Mouse (Mus musculus): Measurements from ENCODE around the gene Gsk3a. TPM values are rescaled to one million over a fixed set of nuclear protein-coding genes. Genes with fewer than 3 reads are reported as not detected.

Gsk3a gene
- polyA plus RNA-seq, 1 experiment from 2014 or later, result 4.3 TPM

- 62% methylated on average over 9 of the region's 9 CpGs for WGBS (ENCODE audit: insufficient replicate concordance)
- no peak overlapping the region for H3K9ac ChIP-seq (replicated peaks)
- ATAC-seq (no peak), DNase-seq (no peak)
- no peaks in the 10 kb centered on the region for H3K9me3 ChIP-seq (ENCODE audit: low read length)
- no peaks in the 10 kb centered on the region for H3K27me3 ChIP-seq (ENCODE audit: insufficient read depth, low read length)
- peaks cover 5% of the 10 kb centered on the region; the same call in 1 of the 2 replicates for H3K36me3 ChIP-seq (replicated peaks; ENCODE audit: insufficient read depth, low read length)
- TF ChIP-seq CTCF (IDR thresholded peaks at IDR 0.05; ENCODE audit: low read depth) (no peak), EP300 (IDR thresholded peaks at IDR 0.05; ENCODE audit: low read depth) (no peak)
- H3K4me3 ChIP-seq (ENCODE audit: low read depth, low read length), result no peak overlapping the region
- peaks cover 20% of the 10 kb centered on the region for H3K4me1 ChIP-seq (ENCODE audit: insufficient read depth)
- H3K27ac ChIP-seq (ENCODE audit: low read depth), result no peak overlapping the region
- H3K4me2 ChIP-seq (ENCODE audit: low read depth, low read length), result no peak overlapping the region
These were observed 41.5 kb downstream of the Gsk3a start for GRCm38 (mm10) chr7:25196107-25196506.

- H3K4me1 ChIP-seq (ENCODE audit: insufficient read depth), result peaks cover 20% of the 10 kb centered on the region
- H3K4me3 ChIP-seq (ENCODE audit: low read depth, low read length), result no peak overlapping the region
- TF ChIP-seq EP300 (IDR thresholded peaks at IDR 0.05; ENCODE audit: low read depth) (peak; percentile 71; the same call in 1 of the 2 replicates), CTCF (IDR thresholded peaks at IDR 0.05; ENCODE audit: low read depth) (no peak)
- ATAC-seq (peak; percentile 46), DNase-seq (no peak)
- no peaks in the 10 kb centered on the region for H3K27me3 ChIP-seq (ENCODE audit: insufficient read depth, low read length)
- peak overlapping the region; percentile 46; the same call in 1 of the 2 replicates for H3K27ac ChIP-seq (ENCODE audit: low read depth)
- no peak overlapping the region for H3K9ac ChIP-seq (replicated peaks)
- no peaks in the 10 kb centered on the region for H3K9me3 ChIP-seq (ENCODE audit: low read length)
- WGBS (ENCODE audit: insufficient replicate concordance), result 88% methylated on average over 3 of the region's 3 CpGs
- 0 out of 2 replicates have a peak, but pooled peaks cover 1% of the 10 kb centered on the region for H3K36me3 ChIP-seq (replicated peaks; ENCODE audit: insufficient read depth, low read length)
- peak overlapping the region; percentile 38 for H3K4me2 ChIP-seq (ENCODE audit: low read depth, low read length)
These were observed 42.5 kb downstream of the Gsk3a start for GRCm38 (mm10) chr7:25195148-25195547.

DNA sequence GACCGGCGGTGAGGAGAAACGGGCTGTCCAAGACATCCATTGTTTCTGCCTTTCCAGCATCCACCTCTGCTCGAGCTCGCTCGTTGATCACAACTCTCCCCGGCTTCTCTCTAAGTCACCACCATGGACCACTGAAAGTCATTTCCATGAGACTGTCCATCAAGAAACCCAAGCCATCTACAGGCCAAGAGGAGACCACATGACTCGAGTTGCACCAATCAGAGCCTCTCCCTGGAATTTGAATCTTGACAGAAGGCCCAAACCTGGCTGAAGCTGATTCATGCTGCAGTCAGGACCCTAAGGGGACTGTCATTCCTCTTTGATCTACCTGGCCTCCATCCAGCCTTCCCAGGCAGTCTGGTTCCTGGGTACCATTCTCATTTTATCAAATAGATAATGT is 45.5 kb downstream of the Gsk3a start:
- Histone ChIP-seq H3K4me2 (ENCODE audit: low read depth, low read length) (no peak overlapping the region), H3K4me1 (ENCODE audit: insufficient read depth) (peaks cover 12% of the 10 kb centered on the region), H3K27me3 (ENCODE audit: insufficient read depth, low read length) (no peaks in the 10 kb centered on the region), H3K9me3 (ENCODE audit: low read length) (no peaks in the 10 kb centered on the region), H3K36me3 (replicated peaks; ENCODE audit: insufficient read depth, low read length) (no peaks in the 10 kb centered on the region), H3K27ac (ENCODE audit: low read depth) (no peak overlapping the region), H3K9ac (replicated peaks) (no peak overlapping the region), H3K4me3 (ENCODE audit: low read depth, low read length) (no peak overlapping the region)
- TF ChIP-seq EP300 (IDR thresholded peaks at IDR 0.05; ENCODE audit: low read depth), result no peak
- TF ChIP-seq CTCF (IDR thresholded peaks at IDR 0.05; ENCODE audit: low read depth), result no peak
- ATAC-seq (no peak), DNase-seq (no peak)
- 85% methylated on average over 8 of the region's 8 CpGs for WGBS (ENCODE audit: insufficient replicate concordance)

GRCm38 (mm10) chr7:25190806-25191205 is 46.8 kb downstream of the Gsk3a start:
- H3K9me3 ChIP-seq (ENCODE audit: low read length), result no peaks in the 10 kb centered on the region
- no peak overlapping the region for H3K9ac ChIP-seq (replicated peaks)
- no peaks in the 10 kb centered on the region for H3K36me3 ChIP-seq (replicated peaks; ENCODE audit: insufficient read depth, low read length)
- TF ChIP-seq CTCF (IDR thresholded peaks at IDR 0.05; ENCODE audit: low read depth), result no peak
- no peak for TF ChIP-seq EP300 (IDR thresholded peaks at IDR 0.05; ENCODE audit: low read depth)
- no peaks in the 10 kb centered on the region for H3K27me3 ChIP-seq (ENCODE audit: insufficient read depth, low read length)
- peaks cover 7% of the 10 kb centered on the region; the same call in 1 of the 2 replicates for H3K4me1 ChIP-seq (ENCODE audit: insufficient read depth)
- no peak overlapping the region for H3K27ac ChIP-seq (ENCODE audit: low read depth)
- DNase-seq (no peak), ATAC-seq (no peak)
- WGBS (ENCODE audit: insufficient replicate concordance), result 74% methylated on average over 11 of the region's 11 CpGs
- H3K4me2 ChIP-seq (ENCODE audit: low read depth, low read length), result no peak overlapping the region
- H3K4me3 ChIP-seq (ENCODE audit: low read depth, low read length), result no peak overlapping the region

DNA sequence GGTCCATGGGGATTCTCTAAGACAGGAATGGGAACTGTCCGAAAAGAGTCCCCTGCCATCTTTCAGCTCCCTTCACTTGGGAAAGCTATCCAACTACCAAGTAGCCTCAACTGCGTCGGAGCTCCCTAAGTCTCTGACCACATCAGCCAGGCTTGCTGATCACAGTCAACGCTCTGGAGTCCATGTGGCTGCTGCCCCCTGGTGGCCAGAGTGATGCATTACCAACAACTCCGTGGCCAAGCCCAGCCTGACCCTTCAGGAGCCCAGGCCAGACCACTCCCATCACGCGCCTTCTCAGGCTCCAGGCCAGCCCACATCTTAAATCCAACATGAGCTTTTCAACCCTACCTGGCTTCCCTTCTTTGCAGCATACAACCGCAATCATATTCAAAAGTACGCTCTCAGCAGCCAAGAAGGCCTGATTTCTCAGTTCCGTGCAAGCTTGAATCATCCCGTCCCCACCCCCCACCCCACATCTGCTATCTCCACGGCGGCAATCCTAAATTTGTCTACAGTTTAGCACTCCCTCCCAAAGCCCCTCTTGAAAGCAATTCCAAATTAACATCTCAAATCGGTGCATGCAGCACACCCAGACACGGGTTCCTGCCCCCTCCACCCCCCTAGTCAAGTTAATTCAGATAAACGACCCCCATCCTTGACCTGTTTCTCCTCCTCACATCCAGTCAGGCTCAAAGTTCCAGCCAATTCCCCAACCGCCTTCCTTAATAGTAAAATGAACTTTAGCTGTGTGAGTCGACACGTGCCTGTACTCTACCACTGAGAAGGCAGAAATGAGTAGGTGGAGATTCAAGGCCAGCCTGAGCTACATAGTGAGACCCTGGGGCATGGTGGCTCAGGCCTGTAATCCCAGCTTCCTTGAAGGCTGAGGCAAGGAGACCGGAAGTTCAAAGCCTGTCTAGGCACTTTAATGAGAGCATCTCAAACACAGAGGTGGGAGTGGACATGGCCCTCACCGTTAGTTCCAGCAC is 49.7 kb downstream of the Gsk3a start:
- ATAC-seq (peak; percentile 73), DNase-seq (peak; percentile 89)
- H3K27me3 ChIP-seq (ENCODE audit: insufficient read depth, low read length), result peaks cover under 1% of the 10 kb centered on the region; the same call in 1 of the 2 replicates
- no peak overlapping the region for H3K27ac ChIP-seq (ENCODE audit: low read depth)
- no peak overlapping the region for H3K9ac ChIP-seq (replicated peaks)
- TF ChIP-seq EP300 (IDR thresholded peaks at IDR 0.05; ENCODE audit: low read depth) (no peak), CTCF (IDR thresholded peaks at IDR 0.05; ENCODE audit: low read depth) (peak; percentile 99)
- WGBS (ENCODE audit: insufficient replicate concordance), result 36% methylated on average over 21 of the region's 21 CpGs
- H3K4me1 ChIP-seq (ENCODE audit: insufficient read depth), result no peaks in the 10 kb centered on the region
- H3K9me3 ChIP-seq (ENCODE audit: low read length), result no peaks in the 10 kb centered on the region
- no peak overlapping the region for H3K4me3 ChIP-seq (ENCODE audit: low read depth, low read length)
- no peak overlapping the region for H3K4me2 ChIP-seq (ENCODE audit: low read depth, low read length)
- no peaks in the 10 kb centered on the region for H3K36me3 ChIP-seq (replicated peaks; ENCODE audit: insufficient read depth, low read length)

DNA sequence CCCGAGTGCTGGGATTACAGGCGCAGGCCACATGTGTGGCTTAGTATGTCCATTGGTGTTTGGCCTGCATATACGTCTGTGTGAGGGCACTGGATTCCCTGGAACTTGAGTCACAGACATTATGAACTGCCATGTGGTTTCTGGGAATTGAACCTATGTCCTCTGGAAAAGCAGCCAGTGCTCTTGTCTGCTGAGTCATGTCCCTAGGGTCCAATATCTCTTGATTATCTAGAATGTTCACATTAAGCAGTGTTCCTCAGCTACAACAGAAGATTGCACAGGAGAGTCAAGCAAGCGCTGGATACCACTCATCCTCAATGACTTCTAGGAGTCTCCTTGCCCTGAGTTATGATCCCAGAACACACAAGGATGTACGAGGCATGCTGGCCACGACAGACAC is 53.6 kb downstream of the Gsk3a start:
- Histone ChIP-seq H3K4me2 (ENCODE audit: low read depth, low read length) (no peak overlapping the region), H3K9me3 (ENCODE audit: low read length) (no peaks in the 10 kb centered on the region), H3K4me1 (ENCODE audit: insufficient read depth) (peaks cover 7% of the 10 kb centered on the region), H3K27ac (ENCODE audit: low read depth) (no peak overlapping the region), H3K9ac (replicated peaks) (no peak overlapping the region), H3K4me3 (ENCODE audit: low read depth, low read length) (no peak overlapping the region), H3K27me3 (ENCODE audit: insufficient read depth, low read length) (peaks cover 38% of the 10 kb centered on the region), H3K36me3 (replicated peaks; ENCODE audit: insufficient read depth, low read length) (no peaks in the 10 kb centered on the region)
- 53% methylated on average over 6 of the region's 6 CpGs for WGBS (ENCODE audit: insufficient replicate concordance)
- ATAC-seq (no peak), DNase-seq (no peak)
- TF ChIP-seq EP300 (IDR thresholded peaks at IDR 0.05; ENCODE audit: low read depth) (no peak), CTCF (IDR thresholded peaks at IDR 0.05; ENCODE audit: low read depth) (no peak)
